Mouse (Mus musculus): ENCODE results near the gene Hmgcl.
"Not testable (repeated sequence)": the region's sequence is repeated elsewhere in the genome, so short reads cannot be mapped to it uniquely, and the experiment has no call there.

The Hmgcl gene

DNA sequence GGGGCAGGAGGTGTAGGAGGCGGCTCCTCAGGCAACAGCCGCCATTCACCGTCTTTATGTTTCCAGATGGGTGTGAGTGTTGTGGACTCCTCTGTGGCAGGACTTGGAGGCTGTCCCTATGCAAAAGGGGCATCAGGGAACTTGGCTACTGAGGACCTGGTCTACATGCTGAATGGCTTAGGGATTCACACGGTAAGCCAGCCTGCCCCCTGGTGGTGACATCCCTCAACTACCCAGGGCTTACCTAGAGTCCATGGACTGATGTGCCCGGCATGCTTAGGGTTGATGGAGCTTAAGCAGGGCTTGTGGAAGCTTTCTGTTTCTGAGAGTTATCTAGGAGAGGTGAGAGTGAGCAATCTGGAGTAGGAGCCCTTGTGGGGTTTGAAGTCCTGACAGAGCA, 14.5 kb downstream of the Hmgcl start:
- peak; percentile 88 for DNase-seq (ENCODE audit: inconsistent ontology term)

DNA sequence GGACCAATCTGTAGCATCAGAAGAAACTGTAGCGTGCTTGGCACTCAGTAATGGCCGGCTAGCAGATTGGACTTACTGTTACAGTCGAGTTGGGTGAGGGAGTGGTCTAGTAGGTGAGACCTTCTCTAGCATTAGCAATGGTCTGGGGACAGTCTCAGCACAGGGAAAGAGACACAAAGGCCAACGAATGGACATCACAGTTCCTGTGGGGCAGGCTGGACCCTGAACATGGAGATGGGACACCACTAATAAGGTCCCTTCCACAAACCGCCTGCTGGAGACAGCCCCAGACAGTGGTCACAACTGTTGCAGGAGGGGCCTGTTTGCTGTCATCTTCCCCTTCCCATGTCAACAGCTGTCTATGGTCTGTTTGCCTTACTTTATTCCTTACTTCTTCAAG, 15.5 kb downstream of the Hmgcl start:
- DNase-seq (ENCODE audit: inconsistent ontology term): no peak

DNA sequence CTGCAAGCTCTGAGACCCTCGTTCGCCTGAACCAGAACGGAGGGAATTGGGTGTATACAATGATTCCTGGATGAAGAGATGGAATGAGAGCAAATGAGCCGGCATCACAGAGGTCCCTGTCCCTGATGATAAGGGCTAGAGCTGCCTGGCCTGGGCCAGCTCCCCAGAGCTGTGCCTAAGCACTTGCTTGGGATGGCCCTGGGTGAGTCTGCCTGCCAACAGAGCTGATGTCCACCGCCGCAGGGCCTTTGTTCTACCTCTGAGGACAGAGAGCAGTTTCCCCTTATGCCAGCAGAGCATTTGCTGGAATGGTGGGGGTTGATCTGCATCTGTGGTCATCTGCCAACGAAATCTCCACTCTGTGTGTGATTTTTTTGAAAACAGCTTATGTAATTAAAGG, 15.9 kb downstream of the Hmgcl start:
- DNase-seq (ENCODE audit: inconsistent ontology term): no peak

DNA sequence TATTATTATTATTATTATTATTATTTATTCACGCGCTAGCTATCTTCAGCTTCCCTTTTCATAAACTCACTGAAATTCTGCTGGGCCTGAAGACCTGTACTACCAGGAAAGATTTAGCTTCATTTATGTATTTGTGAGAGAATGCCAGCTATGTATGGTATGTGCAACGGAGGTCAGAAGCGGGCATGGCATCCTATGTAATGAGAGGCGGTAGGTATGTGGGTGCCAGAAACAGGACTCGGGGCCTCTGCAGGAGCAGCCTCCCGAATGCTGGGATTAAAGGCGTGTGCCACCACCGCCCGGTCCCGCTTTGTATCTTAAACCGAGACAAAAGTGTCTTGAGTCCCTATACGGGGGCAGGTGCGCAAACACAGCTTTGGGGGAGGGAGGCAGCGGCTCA, 16.7 kb downstream of the Hmgcl start:
- peak; percentile 59 for DNase-seq (ENCODE audit: inconsistent ontology term)

DNA sequence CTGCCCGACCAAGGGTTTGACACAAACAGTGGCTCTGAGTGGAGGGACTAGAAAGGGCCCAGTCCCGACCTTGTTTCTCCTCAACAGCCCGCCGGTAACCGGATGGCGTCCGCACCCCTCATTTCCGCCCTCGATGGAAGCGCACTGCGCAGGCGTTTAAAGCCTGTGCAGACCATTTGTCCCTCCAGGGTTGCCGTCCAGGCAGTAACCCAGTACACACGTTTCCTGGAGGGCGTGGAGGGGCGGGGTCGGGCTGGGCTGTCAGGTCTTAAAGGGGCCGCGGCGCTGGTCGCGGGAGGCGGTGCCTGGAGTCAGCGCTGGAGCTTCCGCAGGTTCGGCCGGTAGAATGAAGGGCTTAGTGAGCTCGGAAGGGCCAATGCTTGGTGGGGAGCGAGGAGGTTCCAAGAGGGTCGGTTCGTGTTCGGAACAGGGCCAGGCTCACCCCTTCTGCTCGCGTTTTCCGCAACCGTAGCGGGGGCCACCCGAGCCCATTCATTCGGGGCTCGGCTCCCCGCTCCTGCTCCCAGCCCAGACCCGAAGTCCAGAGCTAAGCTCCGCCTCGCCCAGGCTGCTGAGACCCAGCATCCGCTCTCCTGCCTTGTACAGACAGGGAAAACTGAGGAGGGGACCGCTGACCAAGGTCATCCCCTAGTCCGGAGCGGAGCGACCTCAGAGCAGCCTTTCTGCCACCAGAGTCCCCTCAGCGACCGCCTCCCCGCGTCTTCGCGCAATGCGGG, 17.4 kb downstream of the Hmgcl start, which contains the start of gene Gale:
TSS of gene Gale (plus strand) at position 271 of the 737 bp plus-strand sequence.
- peak; percentile 98 for DNase-seq (ENCODE audit: inconsistent ontology term)

DNA sequence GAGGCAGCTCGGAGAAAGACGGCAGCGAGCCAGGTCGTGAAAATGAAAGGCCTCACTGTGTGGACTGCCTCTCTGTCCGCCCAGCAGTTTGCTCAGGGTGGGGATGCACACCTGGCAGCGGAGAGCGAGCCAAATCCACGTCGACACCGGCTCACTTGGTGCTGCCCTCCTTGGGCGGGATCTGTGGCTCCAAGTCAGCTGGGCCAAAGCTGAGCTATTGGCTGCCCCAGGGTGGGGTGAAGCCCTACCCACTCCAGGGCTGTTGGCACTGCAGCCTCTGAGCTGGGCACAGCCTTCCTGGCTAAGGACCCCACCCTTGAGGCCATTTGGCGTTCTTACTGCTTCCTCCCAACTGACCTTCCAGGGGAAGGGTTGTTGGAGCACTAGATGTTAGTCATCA, 18.2 kb downstream of the Hmgcl start:
- peak; percentile 78 for DNase-seq (ENCODE audit: inconsistent ontology term)

DNA sequence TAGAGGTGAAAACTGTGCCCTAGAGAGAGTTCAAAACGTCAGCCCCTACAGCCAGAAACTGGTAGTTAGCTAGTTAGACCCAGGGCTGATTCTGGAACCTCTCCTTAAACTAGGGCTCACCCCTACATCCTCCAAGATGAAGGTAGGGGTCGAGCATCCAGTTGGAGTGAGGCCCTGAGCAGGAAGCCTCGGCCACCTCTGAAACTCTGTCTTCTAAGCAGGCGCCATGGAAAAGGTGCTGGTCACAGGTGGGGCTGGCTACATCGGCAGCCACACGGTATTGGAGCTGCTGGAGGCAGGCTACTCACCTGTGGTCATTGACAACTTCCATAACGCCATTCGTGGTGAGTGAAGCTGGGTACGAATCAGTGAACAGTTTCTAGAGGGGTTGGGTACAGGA, 18.9 kb downstream of the Hmgcl start:
- no peak for DNase-seq (ENCODE audit: inconsistent ontology term)

DNA sequence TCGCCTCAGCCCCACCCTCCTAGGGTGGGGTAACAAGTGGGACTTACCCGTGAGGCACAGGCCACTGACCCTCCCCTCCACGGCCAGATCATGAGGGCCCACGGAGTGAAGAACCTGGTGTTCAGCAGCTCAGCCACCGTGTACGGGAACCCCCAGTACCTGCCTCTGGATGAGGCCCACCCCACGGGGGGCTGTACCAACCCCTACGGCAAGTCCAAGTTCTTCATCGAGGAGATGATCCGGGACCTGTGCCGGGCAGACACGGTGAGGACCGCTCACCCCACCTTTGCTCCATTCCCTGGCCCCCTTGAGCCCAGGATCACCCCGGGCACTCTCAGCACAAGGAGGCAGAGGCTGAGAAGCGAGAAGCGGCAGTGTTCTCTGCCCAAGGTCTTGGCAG, 20.0 kb downstream of the Hmgcl start:
- DNase-seq (ENCODE audit: inconsistent ontology term): no peak

DNA sequence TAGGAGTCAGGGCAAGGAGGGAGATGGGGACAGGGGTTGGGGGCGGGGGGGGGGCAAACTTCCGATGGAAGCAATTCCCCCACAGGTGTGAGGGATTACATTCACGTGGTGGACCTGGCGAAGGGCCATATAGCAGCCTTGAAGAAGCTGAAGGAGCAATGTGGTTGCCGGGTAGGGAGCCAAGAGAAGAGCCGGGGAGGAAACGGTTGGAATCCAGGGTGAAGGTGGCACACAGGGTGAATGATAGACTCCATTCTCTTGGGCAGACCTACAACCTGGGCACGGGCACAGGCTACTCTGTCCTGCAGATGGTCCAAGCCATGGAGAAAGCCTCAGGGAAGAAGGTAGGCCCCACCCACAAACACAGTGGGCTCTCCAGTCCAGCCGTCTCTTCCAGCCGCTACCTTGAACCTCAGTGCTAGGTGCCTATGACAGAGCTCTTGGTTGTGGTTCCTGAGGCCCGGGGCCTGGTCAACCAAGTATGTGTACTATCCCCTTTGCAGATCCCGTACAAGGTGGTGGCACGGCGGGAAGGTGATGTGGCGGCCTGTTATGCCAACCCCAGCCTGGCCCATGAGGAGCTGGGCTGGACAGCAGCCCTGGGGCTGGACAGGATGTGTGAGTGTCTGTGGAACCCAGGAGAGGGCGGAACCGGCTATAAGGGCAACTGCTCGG, 21.0 kb downstream of the Hmgcl start:
- DNase-seq (ENCODE audit: inconsistent ontology term): no peak

DNA sequence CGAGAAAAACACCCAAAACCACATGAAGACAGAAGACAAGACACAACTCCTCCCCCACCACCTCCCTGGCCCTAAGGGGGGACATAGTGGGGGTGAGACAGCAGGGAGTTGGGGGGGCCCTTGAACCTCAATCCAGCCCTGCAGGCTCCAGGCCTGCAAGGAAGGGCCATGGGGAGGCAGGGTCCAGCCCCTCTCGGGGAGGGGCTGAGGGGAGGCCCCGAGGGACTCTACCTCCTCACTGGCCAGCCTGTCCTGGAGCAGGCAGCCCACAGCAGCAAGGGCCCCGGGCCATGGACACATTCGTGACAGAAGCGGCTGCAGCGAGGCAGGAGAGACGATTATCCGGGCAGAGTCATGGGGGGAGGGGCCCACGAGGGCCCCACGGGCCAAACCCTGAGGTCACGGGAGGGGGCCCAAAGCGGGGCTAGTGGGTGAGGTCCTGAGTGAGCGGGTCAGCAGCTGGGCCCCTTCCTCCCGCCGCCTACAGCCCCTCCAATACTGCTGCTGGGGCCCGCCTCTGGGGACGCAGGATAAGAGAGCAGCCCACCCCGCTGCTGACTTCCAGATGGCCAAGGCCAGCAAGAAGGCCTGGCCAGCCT, 22.1 kb downstream of the Hmgcl start:
- no peak for DNase-seq (ENCODE audit: inconsistent ontology term)

DNA sequence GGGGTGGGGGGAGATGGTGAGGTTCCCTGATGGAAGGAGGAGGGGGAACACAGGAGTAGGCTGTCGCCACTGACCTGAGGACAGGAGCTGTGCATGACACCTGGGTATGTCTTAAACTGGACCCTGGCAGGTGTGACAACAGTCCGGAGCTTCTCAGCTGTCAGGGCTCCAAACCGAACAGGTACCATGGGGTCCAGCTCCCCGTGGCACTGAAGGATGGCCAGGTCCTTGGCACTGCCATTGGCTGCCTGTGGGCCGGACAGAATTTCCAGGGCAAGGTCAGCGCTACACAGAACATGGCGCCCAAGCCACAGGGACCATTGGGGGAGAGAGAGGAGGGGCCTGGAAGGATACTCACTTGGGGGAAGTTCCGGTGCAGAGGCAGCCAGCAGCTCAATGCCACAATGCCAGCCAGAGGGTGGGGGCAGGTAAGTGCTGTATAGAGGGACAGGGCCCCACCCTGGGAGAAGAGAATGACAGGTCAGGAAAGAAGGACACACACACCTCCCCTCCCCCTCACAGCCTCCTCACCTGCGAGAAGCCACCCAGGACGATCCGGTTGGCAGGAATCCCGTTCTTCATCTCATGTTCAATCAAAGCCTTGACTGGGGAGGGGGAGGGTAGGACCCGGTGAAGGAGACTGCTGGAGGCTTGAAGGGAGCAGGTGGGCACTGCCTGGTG, 23.0 kb downstream of the Hmgcl start:
- DNase-seq (ENCODE audit: inconsistent ontology term): no peak

DNA sequence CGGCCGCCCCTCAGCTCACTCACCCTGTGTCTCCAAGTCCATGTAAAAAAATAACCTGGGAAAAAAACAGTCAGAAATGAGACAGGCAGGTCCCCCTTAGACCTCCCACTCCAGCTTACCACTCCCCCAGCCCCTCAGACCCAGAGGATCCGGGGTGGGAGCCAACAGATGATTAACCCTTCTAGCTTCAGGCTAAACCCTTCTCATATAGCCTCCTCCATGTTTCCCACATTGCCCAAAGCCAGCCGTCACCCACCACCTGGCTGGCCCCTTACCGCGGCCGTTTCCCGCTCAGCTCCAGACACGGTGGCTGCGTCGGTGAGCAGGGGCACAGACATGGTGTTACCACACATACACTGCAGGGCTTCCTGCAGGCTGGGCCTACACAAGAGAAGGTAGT, 24.3 kb downstream of the Hmgcl start:
- no peak for DNase-seq (ENCODE audit: inconsistent ontology term)

DNA sequence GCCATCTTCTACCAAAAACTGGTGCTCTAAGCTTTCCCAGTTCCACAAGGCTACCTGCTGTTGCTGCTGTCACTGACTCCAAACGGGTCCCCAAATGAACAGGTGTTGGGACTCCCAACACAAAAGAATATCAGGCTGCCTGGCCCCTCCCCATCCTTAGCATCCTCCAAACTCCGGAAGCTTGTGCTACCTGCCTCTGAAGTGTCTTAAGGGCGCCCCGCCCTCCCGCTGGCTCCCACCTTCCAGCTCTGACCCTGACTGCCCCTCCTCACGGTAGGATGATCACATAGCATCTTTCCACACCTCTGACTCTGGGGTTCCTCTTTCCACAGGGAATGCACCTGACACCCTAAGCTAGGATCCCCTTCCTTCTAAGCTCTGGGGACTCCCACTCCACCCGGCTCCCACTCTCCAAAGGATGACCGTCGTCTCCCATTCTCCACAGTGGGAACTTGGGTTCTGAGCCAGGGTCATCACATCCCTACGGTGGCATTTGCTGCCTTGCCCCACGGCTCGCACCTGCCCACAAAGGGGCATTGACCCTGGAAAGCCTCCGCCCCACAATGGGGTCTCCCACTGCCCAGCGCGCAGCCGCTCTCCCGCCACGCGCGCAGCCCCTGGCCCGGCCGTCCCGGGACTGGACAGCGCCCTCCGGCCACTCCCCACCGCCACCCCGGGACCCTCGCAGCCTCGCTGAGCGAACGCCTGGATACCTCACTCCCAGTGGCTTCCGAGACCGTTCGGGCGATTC, 25.7 kb downstream of the Hmgcl start:
- DNase-seq (ENCODE audit: inconsistent ontology term): no peak

DNA sequence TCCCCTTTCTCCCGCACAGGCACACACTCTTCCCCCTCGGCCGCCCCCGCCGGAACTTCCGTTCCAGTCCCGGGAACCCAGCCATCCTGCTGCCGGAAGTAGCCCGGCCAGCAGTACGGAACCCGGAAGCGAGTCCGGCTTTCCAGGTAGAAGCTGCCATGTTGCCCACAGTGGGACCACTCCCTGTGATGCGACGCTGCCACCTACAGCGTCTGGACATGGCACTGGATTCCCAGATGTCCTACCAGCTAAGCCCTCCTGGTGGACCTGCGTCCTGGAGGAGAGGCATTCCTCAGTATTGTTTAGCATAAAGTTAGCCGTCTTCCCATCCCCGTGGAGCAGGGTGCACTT, 26.3 kb downstream of the Hmgcl start, which contains the start of gene Lypla2:
TSS of gene Lypla2 (minus strand) at position 71 of the 351 bp plus-strand sequence.
- peak; percentile 82 for DNase-seq (ENCODE audit: inconsistent ontology term)

DNA sequence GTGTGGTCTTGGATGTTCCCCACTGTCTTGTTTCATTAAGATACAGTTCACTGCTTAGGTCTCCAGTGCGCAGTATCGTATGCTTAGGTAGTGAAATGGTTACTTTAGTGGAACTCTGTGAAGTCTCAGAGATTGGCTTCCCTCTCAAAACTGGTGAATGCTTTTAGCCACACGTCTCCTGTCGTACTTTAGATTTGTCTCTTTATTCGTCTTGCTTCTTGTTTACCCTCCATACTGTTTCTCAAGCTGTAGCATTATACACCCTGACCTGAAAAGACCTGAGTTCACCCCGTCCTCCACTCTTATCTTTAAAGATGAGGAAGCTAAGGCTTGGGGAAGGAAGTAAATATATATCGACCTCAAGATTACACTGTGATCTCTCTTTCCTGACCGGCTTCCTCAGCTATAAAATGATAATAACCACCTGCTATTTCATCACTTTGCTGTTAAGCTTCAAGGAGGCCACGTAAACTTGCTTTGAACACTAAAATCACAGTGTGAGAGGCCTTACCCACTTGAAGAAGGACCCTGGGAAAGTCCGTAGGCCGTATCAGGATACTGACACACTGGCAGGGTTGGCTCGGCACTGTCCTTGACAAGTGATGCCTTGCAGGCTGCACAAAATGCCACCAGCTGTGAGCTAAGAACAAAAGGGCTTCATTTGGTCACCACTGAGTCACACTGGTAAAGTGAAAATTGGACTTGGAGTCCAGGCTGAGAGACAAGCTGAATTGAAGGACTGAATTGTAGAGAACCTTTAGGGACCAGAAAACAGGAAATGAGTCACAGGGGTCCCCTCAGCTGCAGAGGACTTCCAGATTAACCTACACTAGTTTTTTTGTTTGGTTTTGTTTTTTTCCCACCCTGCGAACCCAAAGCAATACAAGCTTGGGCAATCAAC, 26.9 kb downstream of the Hmgcl start:
- peak; percentile 79 for DNase-seq (ENCODE audit: inconsistent ontology term)

DNA sequence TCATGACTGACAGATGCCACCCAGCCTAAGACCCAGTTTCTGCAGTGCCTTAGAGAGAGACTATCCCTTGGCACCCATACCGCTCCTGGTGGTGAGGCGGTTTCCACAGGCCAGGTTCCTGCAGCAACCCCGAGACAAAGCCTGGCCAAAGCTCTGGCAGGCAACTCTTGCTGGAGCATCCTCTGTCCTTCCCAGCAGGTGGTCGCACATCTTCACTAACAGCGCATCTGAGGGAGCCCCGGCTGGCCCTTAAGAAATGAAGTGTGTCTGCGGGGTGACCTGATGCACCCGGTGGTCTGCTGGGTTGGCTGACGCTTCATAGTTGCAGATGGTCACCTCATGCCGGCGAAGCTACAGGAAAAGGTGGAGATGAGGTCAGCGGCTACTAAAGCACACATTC, 29.9 kb downstream of the Hmgcl start:
- DNase-seq (ENCODE audit: inconsistent ontology term): no peak

DNA sequence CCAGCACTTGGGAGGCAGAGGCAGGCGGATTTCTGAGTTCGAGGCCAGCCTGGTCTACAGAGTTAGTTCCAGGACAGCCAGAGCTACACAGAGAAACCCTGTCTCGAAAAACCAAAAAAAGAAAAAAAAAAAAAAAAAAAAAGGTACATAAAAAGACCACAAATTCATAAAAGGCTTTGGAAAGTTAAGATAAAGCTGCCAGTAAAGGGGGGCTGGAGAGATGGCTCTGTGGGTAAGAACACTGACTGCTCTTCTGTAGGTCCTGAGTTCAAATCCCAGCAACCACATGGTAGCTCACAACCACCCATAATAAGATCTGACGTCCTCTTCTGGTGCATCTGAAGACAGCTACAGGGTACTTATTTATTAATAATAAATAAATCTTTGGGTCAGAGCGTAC, 34.0 kb downstream of the Hmgcl start:
- not testable (repeated sequence) for DNase-seq (ENCODE audit: inconsistent ontology term)

DNA sequence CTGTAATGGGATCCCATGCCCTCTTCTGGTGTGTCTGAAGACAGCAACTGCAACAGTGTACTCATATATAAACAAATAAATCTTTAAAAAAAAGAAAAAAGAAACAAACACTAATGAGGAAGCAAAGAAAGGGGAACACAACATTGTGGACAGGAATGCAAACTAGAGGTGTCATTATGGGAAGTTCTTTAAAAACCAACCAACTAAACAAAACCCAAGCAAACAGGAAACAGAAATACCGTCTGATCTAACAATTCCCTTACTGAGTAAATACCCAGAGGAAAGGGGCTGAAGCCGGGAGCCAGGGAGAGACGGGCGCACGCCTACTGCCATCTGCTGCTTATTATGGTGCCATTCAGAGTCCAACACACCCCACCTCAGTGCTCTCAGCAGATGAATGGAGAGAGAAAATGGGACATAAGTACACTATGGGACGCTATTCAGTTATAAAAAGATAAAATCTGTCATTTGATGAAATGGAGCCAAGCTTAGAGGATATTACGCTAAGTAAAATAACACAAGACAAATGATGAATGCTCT, 35.3 kb downstream of the Hmgcl start:
- DNase-seq (ENCODE audit: inconsistent ontology term): no peak

DNA sequence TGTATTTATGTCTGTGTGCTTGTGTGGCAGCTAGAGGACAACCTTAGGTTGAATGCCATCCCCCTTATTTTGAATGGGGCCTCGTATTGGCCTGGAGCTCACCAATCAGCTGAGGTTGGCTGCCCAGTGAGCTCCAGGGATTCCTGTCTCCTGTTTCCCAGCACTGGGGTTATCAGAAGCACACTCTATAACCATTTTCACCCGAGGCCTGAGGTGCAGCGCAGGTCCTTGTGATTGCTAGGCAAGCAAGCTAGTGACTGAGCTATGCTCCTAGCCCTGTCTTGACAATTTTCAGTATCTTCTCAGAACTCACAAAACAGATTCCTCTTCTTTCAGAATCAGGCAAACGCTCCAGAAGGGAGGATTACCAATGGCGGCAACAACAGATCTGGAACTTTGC, 38.3 kb downstream of the Hmgcl start:
- no peak for DNase-seq (ENCODE audit: inconsistent ontology term)

DNA sequence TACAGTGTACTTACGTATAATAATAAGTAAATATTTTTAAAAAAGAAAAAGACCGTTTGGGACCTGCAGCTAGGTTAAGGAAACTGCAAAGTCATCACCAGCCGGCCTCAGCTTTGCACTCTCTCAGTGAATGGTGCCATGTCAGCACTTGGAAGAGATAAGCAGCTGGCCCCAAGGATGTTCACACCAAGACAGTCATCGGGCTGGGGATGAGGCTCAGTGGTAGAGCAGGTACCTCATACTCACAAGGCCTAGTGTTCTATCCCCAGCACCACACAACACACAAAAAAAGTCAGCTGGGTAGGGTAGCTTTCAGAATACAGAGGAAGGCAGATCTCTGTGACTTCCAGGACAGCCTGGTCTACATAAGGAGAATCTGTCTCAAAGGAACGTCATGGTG, 38.9 kb downstream of the Hmgcl start:
- DNase-seq (ENCODE audit: inconsistent ontology term): no peak
